Mouse (Mus musculus): ENCODE data around the gene Ephb1.

DNA sequence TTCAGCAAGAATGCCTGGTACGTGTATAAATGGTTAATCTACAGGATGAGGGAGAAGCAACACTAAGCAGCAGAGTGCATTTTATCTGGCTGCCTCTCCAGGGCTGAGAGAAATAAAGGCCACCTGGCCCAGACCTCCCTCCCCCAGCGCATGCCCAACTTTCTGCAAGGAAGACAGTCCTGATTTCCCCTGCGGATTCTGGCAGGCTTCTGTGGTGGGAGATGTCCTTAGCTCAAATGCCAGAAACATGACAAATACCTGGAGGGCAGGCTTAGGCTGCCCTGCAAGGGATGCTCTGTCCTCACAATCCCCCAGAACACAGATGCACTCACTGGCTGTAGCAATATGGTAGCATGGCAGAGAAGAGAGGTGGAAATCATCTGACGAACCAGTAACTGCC, 416.4 kb downstream of the Ephb1 start:
- TF ChIP-seq MAFK (IDR thresholded peaks at IDR 0.05; ENCODE audit: borderline replicate concordance, low read depth, low read length): no peak
- no peak for TF ChIP-seq GATA1 (IDR thresholded peaks at IDR 0.05; ENCODE audit: low read depth, low read length)
- TF ChIP-seq POLR2A (IDR thresholded peaks at IDR 0.05; ENCODE audit: control insufficient read depth in 1 of 2, insufficient read depth in 1 of 2, low read depth in 1 of 2, low read length in 2 of 2, poor library complexity in 1 of 2): no peak
- TF ChIP-seq USF2 (IDR thresholded peaks at IDR 0.05; ENCODE audit: borderline replicate concordance in 1 of 2, insufficient read depth in 1 of 2, low read depth in 1 of 2, low read length in 2 of 2): no peak
- no peak for TF ChIP-seq ETS1 (IDR thresholded peaks at IDR 0.05; ENCODE audit: low read depth, low read length)
